Mouse (Mus musculus): Measurements from ENCODE around the gene Olfr535.
"Not testable (repeated sequence)": the region's sequence is repeated elsewhere in the genome, so short reads cannot be mapped to it uniquely, and the experiment has no call there.

DNA sequence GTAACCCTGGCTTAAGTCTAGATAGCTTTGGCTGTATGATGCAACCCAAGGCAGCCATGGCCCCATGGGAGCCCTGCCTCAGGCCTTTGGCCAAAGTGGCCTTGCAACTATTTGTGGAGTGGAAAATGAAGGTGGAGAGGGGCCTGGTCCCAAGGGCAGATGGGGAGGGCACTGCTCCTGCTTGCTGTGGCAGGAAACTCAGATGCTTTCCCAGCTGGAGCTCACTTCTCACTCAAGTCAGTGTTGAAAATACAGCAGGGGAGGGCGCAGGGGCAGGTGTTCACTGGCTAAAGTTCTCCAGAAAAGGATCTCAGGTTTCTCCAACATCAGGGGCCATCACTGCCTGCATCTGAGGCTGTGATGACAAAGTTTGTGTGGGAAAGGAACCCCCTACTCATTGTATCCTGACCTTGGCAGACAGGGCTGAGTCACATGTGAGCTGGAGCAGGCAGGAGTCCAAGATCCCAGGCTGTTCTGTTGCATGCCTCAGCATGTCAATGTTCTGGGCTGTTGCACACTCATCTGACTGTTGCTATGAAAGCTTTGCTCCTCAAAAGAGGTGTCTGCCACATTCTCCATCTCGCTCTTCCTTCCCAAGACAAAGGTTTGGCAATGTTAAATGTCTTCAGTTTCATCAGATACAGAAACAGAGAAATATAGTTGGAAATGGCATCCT is 23.5 kb downstream of the Olfr535 start, which contains the start of gene Olfr536:
- not testable (repeated sequence) for TF ChIP-seq CTCF (IDR thresholded peaks at IDR 0.05); POLR2A (IDR thresholded peaks at IDR 0.05; ENCODE audit: insufficient read depth, low read depth, low read length); EP300 (IDR thresholded peaks at IDR 0.05; ENCODE audit: insufficient read depth, low read depth, low read length)

Measured in heart, adult 2 months (tissue).